Mouse (Mus musculus): Measurements from ENCODE around the gene Dapk3. TPM values are rescaled to one million over a fixed set of nuclear protein-coding genes. Genes with fewer than 3 reads are reported as not detected.

Dapk3 gene
- total and polyA plus RNA-seq, 3 experiments: 27.8 to 30.6 (median 29.0) TPM

DNA sequence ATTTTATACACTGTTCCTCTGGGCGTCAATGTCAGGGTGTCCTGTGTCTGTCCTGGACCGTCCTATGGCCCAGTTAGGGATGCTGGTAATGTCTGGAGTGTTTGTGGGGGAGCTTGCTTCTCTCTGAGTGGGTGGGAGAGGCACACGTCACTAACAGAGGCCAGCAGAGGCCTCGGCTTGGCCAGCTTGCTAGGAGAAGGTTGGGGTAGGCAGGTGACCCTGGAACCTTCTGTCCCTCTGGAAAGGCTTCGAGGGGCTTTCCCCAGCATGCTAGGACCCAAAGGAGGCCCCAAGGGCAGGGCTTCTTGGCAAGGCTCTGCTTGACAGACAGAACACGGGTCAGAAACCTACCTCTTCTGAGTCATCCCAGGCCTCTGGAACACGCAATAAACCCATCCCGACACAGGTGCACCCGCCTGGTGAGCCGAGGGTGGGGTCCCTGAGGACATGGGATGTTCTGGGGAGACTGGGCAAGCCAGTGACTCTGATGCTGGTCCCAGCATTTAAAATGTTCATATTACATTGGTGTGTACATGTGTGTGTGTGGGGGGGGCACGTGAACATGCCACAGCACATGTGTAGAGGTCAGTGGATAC is 13.8 kb downstream of the Dapk3 start:
- Histone ChIP-seq H3K4me1 (ENCODE audit: control insufficient read depth, insufficient read depth, low read length) (peaks cover 5% of the 10 kb centered on the region), H3K27ac (peak overlapping the region; percentile 96), H3K36me3 (ENCODE audit: control insufficient read depth, insufficient read depth, low read length) (no peaks in the 10 kb centered on the region), H3K79me2 (replicated peaks; ENCODE audit: control insufficient read depth, insufficient read depth, low read length) (no peaks in the 10 kb centered on the region), H3K27me3 (ENCODE audit: control insufficient read depth, insufficient read depth, low read length) (no peaks in the 10 kb centered on the region; the same call in 1 of the 2 replicates), H3K4me3 (peak overlapping the region; percentile 55), H3K9ac (ENCODE audit: low read depth, low read length) (peak overlapping the region; percentile 82)
- DNase-seq: peak; percentile 48 to 56
- WGBS: 36% methylated on average over 11 of the region's 11 CpGs
- TF ChIP-seq CTCF (IDR thresholded peaks at IDR 0.05) (no peak), POLR2A (IDR thresholded peaks at IDR 0.05; ENCODE audit: insufficient read depth, low read depth, low read length) (peak; percentile 58; the same call in 1 of the 2 replicates)
- intact Hi-C loops (cut with DNase I): no loop called here

DNA sequence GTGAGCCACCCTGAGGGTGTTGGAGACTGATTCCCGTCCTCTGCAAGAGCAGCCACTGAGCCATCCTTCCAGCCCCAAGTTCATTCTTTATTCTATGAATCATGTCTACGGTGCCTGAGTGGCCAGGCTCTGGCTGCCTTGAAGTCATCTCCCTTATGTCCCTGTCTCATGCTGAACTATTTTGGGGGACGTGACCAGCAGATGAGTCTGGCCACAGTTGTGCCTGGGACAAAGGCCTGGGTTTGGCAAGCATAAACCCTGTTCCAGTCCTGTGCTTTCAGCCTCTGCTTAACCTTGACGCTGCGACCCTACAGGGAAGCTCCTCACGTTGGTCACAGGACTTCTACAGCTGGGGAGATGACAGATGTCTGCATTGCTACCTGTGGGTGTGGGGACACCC is 14.5 kb downstream of the Dapk3 start:
- peaks cover 5% of the 10 kb centered on the region for H3K4me1 ChIP-seq (ENCODE audit: control insufficient read depth, insufficient read depth, low read length)
- peak overlapping the region; percentile 96 for H3K27ac ChIP-seq
- 27% methylated on average over 6 of the region's 6 CpGs for WGBS
- H3K4me3 ChIP-seq: peak overlapping the region; percentile 55; the same call in 1 of the 2 replicates
- H3K36me3 ChIP-seq (ENCODE audit: control insufficient read depth, insufficient read depth, low read length): no peaks in the 10 kb centered on the region
- DNase-seq: peak; percentile 32 to 64
- intact Hi-C loops (cut with DNase I): no loop called here
- H3K9ac ChIP-seq (ENCODE audit: low read depth, low read length): peak overlapping the region; percentile 29; the same call in 1 of the 2 replicates
- TF ChIP-seq CTCF (IDR thresholded peaks at IDR 0.05): no peak
- peak; percentile 66 for TF ChIP-seq POLR2A (IDR thresholded peaks at IDR 0.05; ENCODE audit: insufficient read depth, low read depth, low read length)
- TF ChIP-seq EP300 (IDR thresholded peaks at IDR 0.05; ENCODE audit: insufficient read depth, low read depth, low read length): peak; percentile 82
- no peaks in the 10 kb centered on the region for H3K79me2 ChIP-seq (replicated peaks; ENCODE audit: control insufficient read depth, insufficient read depth, low read length)
- no peaks in the 10 kb centered on the region; the same call in 1 of the 2 replicates for H3K27me3 ChIP-seq (ENCODE audit: control insufficient read depth, insufficient read depth, low read length)

DNA sequence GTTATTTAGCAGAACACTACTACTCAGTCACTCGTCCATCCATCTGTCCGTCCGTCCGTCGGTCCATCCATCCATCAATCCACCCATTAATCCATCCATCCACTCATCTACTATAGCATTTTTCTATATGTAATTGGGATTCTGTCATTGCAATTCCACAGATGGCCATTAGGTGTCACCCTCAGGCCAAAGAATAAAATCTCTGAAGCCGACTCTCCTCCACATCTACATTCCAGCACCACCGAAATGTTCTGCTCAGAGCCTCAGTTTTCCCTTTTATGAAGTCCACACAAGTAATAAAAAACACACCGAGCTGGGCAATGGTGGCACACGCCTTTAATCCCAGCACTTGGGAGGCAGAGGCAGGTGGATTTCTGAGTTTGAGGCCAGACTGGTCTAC is 15.4 kb downstream of the Dapk3 start:
- WGBS: under 1% methylated on average over 9 of the region's 9 CpGs
- intact Hi-C loops (cut with DNase I): loop anchor here (1.0 kb wide), 1 partner anchor 20 kb away; no protein-coding TSS in a partner anchor
- peak; percentile 44 to 55 for DNase-seq
- Histone ChIP-seq H3K36me3 (ENCODE audit: control insufficient read depth, insufficient read depth, low read length) (no peaks in the 10 kb centered on the region), H3K4me1 (ENCODE audit: control insufficient read depth, insufficient read depth, low read length) (peaks cover 2% of the 10 kb centered on the region), H3K79me2 (replicated peaks; ENCODE audit: control insufficient read depth, insufficient read depth, low read length) (no peaks in the 10 kb centered on the region), H3K9ac (ENCODE audit: low read depth, low read length) (no peak overlapping the region), H3K27ac (peak overlapping the region; percentile 96), H3K27me3 (ENCODE audit: control insufficient read depth, insufficient read depth, low read length) (no peaks in the 10 kb centered on the region; the same call in 1 of the 2 replicates), H3K4me3 (no peak overlapping the region)
- no peak; the same call in 1 of the 2 replicates for TF ChIP-seq EP300 (IDR thresholded peaks at IDR 0.05; ENCODE audit: insufficient read depth, low read depth, low read length)
- no peak; the same call in 1 of the 2 replicates for TF ChIP-seq POLR2A (IDR thresholded peaks at IDR 0.05; ENCODE audit: insufficient read depth, low read depth, low read length)
- peak; percentile 88 for TF ChIP-seq CTCF (IDR thresholded peaks at IDR 0.05)

DNA sequence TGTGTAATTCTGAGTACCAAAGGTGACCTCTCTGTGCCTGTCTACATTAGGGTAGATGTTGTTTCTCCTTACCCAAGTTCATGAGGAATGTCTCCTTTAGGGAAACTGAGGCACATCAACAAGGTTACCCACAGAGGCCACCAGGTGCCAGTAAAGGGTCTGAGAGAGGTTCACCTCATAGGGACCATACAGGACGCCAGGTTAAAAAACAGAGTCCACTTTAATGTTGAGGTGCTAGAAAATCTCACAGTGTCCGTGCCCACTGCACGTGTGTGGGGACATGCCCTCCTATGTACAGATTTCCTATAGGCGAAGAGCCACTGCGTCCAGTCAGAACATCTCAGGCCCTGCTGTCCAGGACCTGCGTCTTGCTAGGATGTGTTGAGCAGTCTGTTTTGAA is 16.2 kb downstream of the Dapk3 start:
- intact Hi-C loops (cut with DNase I): loop anchor here (1.0 kb wide), 1 partner anchor 19 kb away; no protein-coding TSS in a partner anchor
- Histone ChIP-seq H3K27ac (peak overlapping the region; percentile 96), H3K79me2 (replicated peaks; ENCODE audit: control insufficient read depth, insufficient read depth, low read length) (no peaks in the 10 kb centered on the region), H3K27me3 (ENCODE audit: control insufficient read depth, insufficient read depth, low read length) (no peaks in the 10 kb centered on the region; the same call in 1 of the 2 replicates), H3K4me3 (no peak overlapping the region), H3K9ac (ENCODE audit: low read depth, low read length) (no peak overlapping the region), H3K36me3 (ENCODE audit: control insufficient read depth, insufficient read depth, low read length) (no peaks in the 10 kb centered on the region), H3K4me1 (ENCODE audit: control insufficient read depth, insufficient read depth, low read length) (no peaks in the 10 kb centered on the region)
- TF ChIP-seq CTCF (IDR thresholded peaks at IDR 0.05) (no peak), POLR2A (IDR thresholded peaks at IDR 0.05; ENCODE audit: insufficient read depth, low read depth, low read length) (peak; percentile 3; the same call in 1 of the 2 replicates), EP300 (IDR thresholded peaks at IDR 0.05; ENCODE audit: insufficient read depth, low read depth, low read length) (peak; percentile 77; the same call in 1 of the 2 replicates)
- no peak for DNase-seq
- WGBS: 52% methylated on average over 6 of the region's 6 CpGs

DNA sequence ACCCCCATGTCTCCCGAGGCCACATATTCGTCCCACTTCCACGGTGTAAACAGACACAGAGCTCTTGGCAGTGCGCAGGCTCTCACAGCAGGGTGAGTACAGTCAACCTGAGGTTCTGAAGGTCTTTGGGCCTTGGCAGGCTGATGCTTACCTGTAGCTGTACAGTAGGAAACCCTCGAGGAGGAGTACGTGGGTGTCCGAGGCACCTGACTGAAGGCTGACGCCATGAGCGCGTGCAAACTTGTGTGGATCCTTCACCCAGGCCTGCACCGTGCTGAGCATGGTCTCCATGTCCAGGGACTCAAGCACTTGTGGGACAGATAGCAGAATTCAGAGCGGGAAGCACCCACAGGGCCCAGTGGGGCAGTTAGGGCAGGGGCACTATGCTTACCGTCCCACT is 17.3 kb downstream of the Dapk3 start:
- intact Hi-C loops (cut with DNase I): no loop called here

More for the DNA sequence above, 17.3 kb downstream of the Dapk3 start:
- Histone ChIP-seq H3K4me3 (no peak overlapping the region), H3K36me3 (ENCODE audit: control insufficient read depth, insufficient read depth, low read length) (no peaks in the 10 kb centered on the region), H3K9ac (ENCODE audit: low read depth, low read length) (peak overlapping the region; percentile 8; the same call in 1 of the 2 replicates), H3K79me2 (replicated peaks; ENCODE audit: control insufficient read depth, insufficient read depth, low read length) (no peaks in the 10 kb centered on the region), H3K27me3 (ENCODE audit: control insufficient read depth, insufficient read depth, low read length) (no peaks in the 10 kb centered on the region; the same call in 1 of the 2 replicates), H3K4me1 (ENCODE audit: control insufficient read depth, insufficient read depth, low read length) (no peaks in the 10 kb centered on the region), H3K27ac (peak overlapping the region; percentile 96)
- TF ChIP-seq CTCF (IDR thresholded peaks at IDR 0.05) (no peak), EP300 (IDR thresholded peaks at IDR 0.05; ENCODE audit: insufficient read depth, low read depth, low read length) (peak; percentile 80), POLR2A (IDR thresholded peaks at IDR 0.05; ENCODE audit: insufficient read depth, low read depth, low read length) (peak; percentile 72)
- WGBS: 63% methylated on average over 13 of the region's 13 CpGs
- peak; percentile 36 to 42 for DNase-seq

All from heart, adult 2 months (tissue).